9 mouse cellular contexts compared by ENCODE assay signal in genomic region chr7:109579585-109580307, GRCm38 (mm10).
DNase-seq lines count a peak whose midpoint lies in the region; ATAC-seq and TF ChIP-seq lines count a peak whose summit lies in the region.
"Had no signal": no experiment of that assay in that cellular context is flagged by ENCODE, and none has a peak within 500 bp of the region (broad histone marks: within the 10 kb centered on the region; RNA-seq: fewer than 3 reads in every experiment).

No protein-coding gene starts in this region.

- 0 out of 2 replicates have a peak, but pooled peaks cover 2% of the 10 kb centered on the region for H3K4me1 ChIP-seq in embryonic facial prominence, embryonic 11.5 days (ENCODE audit: control insufficient read depth, insufficient read depth, low read length)
- H3K4me1 ChIP-seq in hindbrain, embryonic 15.5 days (replicated peaks): peaks cover 30% of the 10 kb centered on the region
- H3K4me1 ChIP-seq in neural tube, embryonic 12.5 days: peaks cover 38% of the 10 kb centered on the region

- H3K9ac ChIP-seq in embryonic facial prominence, embryonic 11.5 days (replicated peaks; ENCODE audit: low read length): no peak overlapping the region
- no peak overlapping the region for H3K9ac ChIP-seq in hindbrain, embryonic 15.5 days
- H3K9ac ChIP-seq in neural tube, embryonic 12.5 days: no peak overlapping the region

- H3K4me2 ChIP-seq in embryonic facial prominence, embryonic 11.5 days (ENCODE audit: low read depth, low read length): no peak overlapping the region
- H3K4me2 ChIP-seq in hindbrain, embryonic 15.5 days: no peak overlapping the region
- H3K4me2 ChIP-seq in neural tube, embryonic 12.5 days (replicated peaks): no peak overlapping the region

- TF ChIP-seq CTCF in layer of hippocampus, adult 2 months (conservative IDR thresholded peaks at IDR 0.05): no peak

- no peaks in the 10 kb centered on the region for H3K27me3 ChIP-seq in embryonic facial prominence, embryonic 11.5 days (ENCODE audit: control insufficient read depth, insufficient read depth, low read length)
- no peaks in the 10 kb centered on the region for H3K27me3 ChIP-seq in hindbrain, embryonic 15.5 days
- H3K27me3 ChIP-seq in neural tube, embryonic 12.5 days (replicated peaks): no peaks in the 10 kb centered on the region

- peak; percentile 73; the same call in 1 of the 2 replicates for ATAC-seq in embryonic facial prominence, embryonic 11.5 days (replicated peaks; ENCODE audit: insufficient number of reproducible peaks, low FRiP score, low TSS enrichment, low read depth)
- ATAC-seq in hindbrain, embryonic 15.5 days (ENCODE audit: low FRiP score, low read depth): peak; percentile 80
- ATAC-seq in neural tube, embryonic 12.5 days (ENCODE audit: low FRiP score, low read depth): peak; percentile 96

- DNase-seq in layer of hippocampus, adult 2 months (ENCODE audit: low spot score in 2 of 2): no peak
- DNase-seq in layer of hippocampus, postnatal 10 days (ENCODE audit: low spot score in 2 of 2): no peak
- peak; percentile 11 for DNase-seq in embryonic facial prominence, embryonic 11.5 days (ENCODE audit: low spot score)
- DNase-seq in left cerebral cortex, postnatal 4 days: no peak
- DNase-seq in adrenal gland, adult 2 months: no peak
- no peak for DNase-seq in kidney, postnatal 10 days
- DNase-seq: right cerebral cortex, postnatal 14 days had no signal

- H3K4me3 ChIP-seq in layer of hippocampus, adult 2 months: no peak overlapping the region
- H3K4me3 ChIP-seq in embryonic facial prominence, embryonic 11.5 days (ENCODE audit: low read depth, low read length): no peak overlapping the region
- H3K4me3 ChIP-seq in hindbrain, embryonic 15.5 days: no peak overlapping the region
- no peak overlapping the region for H3K4me3 ChIP-seq in neural tube, embryonic 12.5 days

- peak overlapping the region; percentile 46; the same call in 1 of the 2 replicates for H3K27ac ChIP-seq in layer of hippocampus, adult 2 months
- 0 out of 2 replicates have a peak overlapping the region, but pooled peaks have one; percentile 24 for H3K27ac ChIP-seq in embryonic facial prominence, embryonic 11.5 days (replicated peaks; ENCODE audit: low read depth, low read length)
- H3K27ac ChIP-seq in hindbrain, embryonic 15.5 days (replicated peaks): peak overlapping the region; percentile 9; the same call in 1 of the 2 replicates
- H3K27ac ChIP-seq in neural tube, embryonic 12.5 days: no peak overlapping the region

- WGBS in embryonic facial prominence, embryonic 11.5 days: 65% methylated on average over 6 of the region's 6 CpGs
- WGBS in hindbrain, embryonic 15.5 days: 29% methylated on average over 6 of the region's 6 CpGs
- WGBS in neural tube, embryonic 12.5 days: 32% methylated on average over 6 of the region's 6 CpGs

- H3K9me3 ChIP-seq in embryonic facial prominence, embryonic 11.5 days (replicated peaks; ENCODE audit: control insufficient read depth, low read length): no peaks in the 10 kb centered on the region
- H3K9me3 ChIP-seq in hindbrain, embryonic 15.5 days: no peaks in the 10 kb centered on the region
- H3K9me3 ChIP-seq in neural tube, embryonic 12.5 days: no peaks in the 10 kb centered on the region

- intact Hi-C loops in left cerebral cortex, postnatal 4 days (cut with DNase I): no loop called here

- H3K36me3 ChIP-seq in embryonic facial prominence, embryonic 11.5 days (replicated peaks; ENCODE audit: control insufficient read depth, insufficient read depth, low read depth, low read length): no peaks in the 10 kb centered on the region
- no peaks in the 10 kb centered on the region for H3K36me3 ChIP-seq in hindbrain, embryonic 15.5 days
- H3K36me3 ChIP-seq in neural tube, embryonic 12.5 days: no peaks in the 10 kb centered on the region
